Mouse (Mus musculus): ENCODE measurements around the gene Smc2. TPM values are rescaled to one million over a fixed set of nuclear protein-coding genes. Genes with fewer than 3 reads are reported as not detected.
"Not testable (repeated sequence)": the region's sequence is repeated elsewhere in the genome, so short reads cannot be mapped to it uniquely, and the experiment has no call there.

The Smc2 gene
- polyA plus RNA-seq (2016; fragmentation: Nextera tagmentation; extraction: Ambion mirVana): 204 and 209 TPM in 2 replicates

DNA sequence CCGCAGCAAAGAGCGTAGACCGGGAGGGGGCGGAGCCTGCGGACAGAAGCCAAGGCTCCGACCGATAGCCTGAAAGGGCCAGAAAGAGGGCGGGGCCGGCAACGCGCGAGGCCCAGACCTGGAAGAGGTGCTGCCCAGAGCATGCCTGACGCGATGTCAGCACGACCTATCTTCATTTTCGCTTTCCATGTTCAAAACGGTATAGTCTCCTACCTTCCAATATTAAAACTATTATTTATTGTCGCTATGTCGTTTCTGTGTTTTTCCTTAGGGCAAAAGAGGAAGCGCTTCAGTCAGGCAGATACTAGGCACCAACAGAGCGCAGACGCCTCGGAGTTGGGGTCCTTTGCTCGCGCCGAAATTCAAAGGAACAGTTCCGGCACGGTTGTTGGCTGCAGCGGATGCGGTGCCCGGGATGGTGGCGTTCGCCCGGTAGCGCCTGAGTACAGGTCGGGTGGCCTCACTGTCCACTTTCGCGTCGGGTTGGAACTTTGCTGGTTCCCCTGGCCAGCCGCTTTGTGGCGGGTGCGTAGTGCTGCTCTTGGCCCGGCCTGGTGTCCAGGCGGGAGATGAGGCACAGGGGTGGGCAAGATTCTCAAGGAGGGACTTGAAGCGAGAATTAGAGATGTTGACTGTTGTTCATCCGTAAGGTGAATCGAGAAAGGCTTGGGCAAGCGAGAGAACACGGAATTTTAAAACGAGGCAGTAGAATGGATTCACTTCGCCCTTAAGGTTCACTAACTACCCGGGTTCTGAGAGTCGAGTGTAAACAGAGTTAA, at the start of gene Smc2:
TSS of gene Smc2 (plus strand) at position 358 of the 779 bp plus-strand sequence.
- peak; percentile 92 for DNase-seq (ENCODE audit: low spot score)
- Histone ChIP-seq H3K9me3 (replicated peaks) (no peaks in the 10 kb centered on the region), H3K4me3 (peak within 1 kb of the TSS; percentile 84), H3K4me1 (peaks cover 5% of the 10 kb centered on the region), H3K27me3 (ENCODE audit: low read depth, poor library complexity, severe bottlenecking) (no peaks in the 10 kb centered on the region), H3K36me3 (peaks cover 29% of the 10 kb centered on the region), H3K27ac (replicated peaks) (peak within 1 kb of the TSS; percentile 94)
- under 1% methylated on average over 53 of the region's 53 CpGs for WGBS

DNA sequence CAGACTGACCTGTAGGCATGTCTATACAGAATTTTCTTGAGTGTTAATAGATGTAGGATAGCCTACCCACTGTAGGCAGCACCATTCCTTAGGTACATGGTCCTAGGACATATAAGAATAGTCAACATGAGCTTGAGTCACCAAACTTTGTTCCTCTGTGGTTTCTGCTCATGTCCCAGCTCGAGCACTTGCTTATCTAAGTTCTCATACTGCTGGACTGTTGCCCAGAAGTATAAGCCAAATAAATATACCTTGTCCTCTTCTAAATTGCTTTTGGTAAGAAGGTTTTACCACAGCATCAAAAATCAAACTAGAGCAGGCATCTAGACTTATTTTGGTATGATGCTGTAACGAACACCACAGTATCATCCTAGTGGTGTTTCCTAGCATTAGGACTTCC, 27.5 kb upstream of the Smc2 start:
- no peaks in the 10 kb centered on the region for H3K27me3 ChIP-seq (ENCODE audit: low read depth, poor library complexity, severe bottlenecking)
- no peaks in the 10 kb centered on the region for H3K36me3 ChIP-seq
- H3K4me3 ChIP-seq: no peak overlapping the region
- 87% methylated on average over 2 of the region's 2 CpGs for WGBS
- no peak overlapping the region for H3K27ac ChIP-seq (replicated peaks)
- DNase-seq (ENCODE audit: low spot score): no peak
- peaks cover 4% of the 10 kb centered on the region; the same call in 1 of the 2 replicates for H3K4me1 ChIP-seq
- no peaks in the 10 kb centered on the region for H3K9me3 ChIP-seq (replicated peaks)

DNA sequence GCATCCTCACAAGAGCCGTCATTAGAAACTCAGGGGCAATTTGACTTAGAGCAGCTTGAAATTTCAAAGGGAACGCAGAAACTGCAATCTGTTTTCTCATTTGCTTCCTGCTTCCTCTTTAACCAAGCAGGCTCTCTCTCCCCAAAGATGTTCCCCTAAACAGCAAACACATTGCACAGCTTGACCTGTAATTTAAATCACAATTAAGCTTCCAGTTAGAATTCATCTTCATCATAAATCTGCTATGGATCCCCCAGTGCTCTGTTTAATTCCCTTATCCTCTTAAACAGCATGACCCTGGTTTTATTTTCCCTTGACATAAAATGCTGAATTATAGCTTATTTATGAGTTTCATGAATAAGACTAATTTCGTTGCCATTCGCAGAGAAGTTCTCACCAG, 15.4 kb upstream of the Smc2 start:
- no peak overlapping the region for H3K4me3 ChIP-seq
- H3K4me1 ChIP-seq: peaks cover 3% of the 10 kb centered on the region; the same call in 1 of the 2 replicates
- no peaks in the 10 kb centered on the region for H3K27me3 ChIP-seq (ENCODE audit: low read depth, poor library complexity, severe bottlenecking)
- 81% methylated on average over 4 of the region's 4 CpGs for WGBS
- H3K36me3 ChIP-seq: no peaks in the 10 kb centered on the region
- DNase-seq (ENCODE audit: low spot score): no peak
- no peaks in the 10 kb centered on the region for H3K9me3 ChIP-seq (replicated peaks)
- no peak overlapping the region for H3K27ac ChIP-seq (replicated peaks)

DNA sequence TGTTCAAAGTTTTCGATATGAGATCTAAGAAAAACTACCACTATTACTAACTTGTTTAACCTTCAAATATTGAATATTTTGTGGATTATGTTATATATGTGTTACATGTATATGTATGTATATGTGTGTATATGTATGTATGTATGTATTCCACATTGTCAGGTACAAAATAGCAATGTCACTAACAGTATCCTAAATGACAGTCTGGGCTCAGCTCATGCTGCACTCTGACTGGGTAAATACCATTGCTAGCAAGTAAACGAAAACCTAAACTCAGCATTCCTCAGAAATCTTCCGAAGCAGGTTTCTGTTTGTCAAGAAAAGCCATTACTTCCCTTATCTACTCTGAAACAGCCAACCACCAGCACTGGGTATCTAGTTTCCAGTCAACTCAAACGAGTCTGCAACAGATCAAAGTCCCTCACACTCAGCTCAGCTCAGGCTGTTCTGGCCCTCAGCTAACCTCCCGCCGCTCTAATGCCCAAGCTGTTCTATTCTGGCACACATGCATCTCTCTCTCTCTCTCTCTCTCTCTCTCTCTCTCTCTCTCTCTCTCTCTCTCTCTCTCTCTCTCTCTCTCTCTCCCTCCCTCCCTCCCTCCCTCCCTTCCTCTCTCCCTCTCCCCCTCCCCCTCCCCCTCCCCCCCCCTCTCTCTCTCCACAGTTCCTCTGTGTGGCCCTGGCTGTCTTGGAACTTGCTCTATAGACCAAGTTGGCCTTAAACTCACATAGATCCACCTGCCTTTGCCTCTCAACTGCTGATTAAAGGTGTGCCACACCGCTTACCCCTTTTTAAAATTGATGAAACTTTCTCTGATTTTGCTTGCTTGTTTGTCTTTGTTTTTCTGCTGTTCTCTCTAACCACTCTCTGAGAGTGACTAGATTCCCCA, 9.5 kb upstream of the Smc2 start:
- peak; percentile 26 for DNase-seq (ENCODE audit: low spot score)
- Histone ChIP-seq H3K4me3 (no peak overlapping the region), H3K4me1 (peaks cover 15% of the 10 kb centered on the region; the same call in 1 of the 2 replicates), H3K9me3 (replicated peaks) (no peaks in the 10 kb centered on the region), H3K27ac (replicated peaks) (no peak overlapping the region; the same call in 1 of the 2 replicates), H3K36me3 (no peaks in the 10 kb centered on the region), H3K27me3 (ENCODE audit: low read depth, poor library complexity, severe bottlenecking) (no peaks in the 10 kb centered on the region)
- WGBS: 50% methylated on average over 7 of the region's 7 CpGs

DNA sequence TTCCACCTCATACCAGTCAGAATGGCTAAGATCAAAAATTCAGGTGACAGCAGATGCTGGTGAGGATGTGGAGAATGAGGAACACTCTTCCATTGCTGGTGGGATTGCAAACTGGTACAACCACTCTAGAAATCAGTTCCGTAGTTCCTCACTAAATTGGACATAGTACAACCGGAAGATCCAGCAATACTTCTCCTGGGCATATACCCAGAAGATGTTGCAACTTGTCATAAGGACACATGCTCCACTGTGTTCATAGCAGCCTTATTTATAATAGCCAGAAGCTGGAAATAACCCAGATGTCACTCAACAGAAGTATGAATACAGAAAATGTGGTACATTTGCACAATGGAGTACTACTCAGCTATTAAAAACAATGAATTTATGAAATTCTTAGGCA, 3.5 kb upstream of the Smc2 start:
- 95% methylated on average over 2 of the region's 2 CpGs for WGBS
- not testable (repeated sequence) for H3K9me3 ChIP-seq (replicated peaks); H3K4me3 ChIP-seq; H3K27ac ChIP-seq (replicated peaks); H3K36me3 ChIP-seq; H3K27me3 ChIP-seq (ENCODE audit: low read depth, poor library complexity, severe bottlenecking); DNase-seq (ENCODE audit: low spot score); H3K4me1 ChIP-seq

DNA sequence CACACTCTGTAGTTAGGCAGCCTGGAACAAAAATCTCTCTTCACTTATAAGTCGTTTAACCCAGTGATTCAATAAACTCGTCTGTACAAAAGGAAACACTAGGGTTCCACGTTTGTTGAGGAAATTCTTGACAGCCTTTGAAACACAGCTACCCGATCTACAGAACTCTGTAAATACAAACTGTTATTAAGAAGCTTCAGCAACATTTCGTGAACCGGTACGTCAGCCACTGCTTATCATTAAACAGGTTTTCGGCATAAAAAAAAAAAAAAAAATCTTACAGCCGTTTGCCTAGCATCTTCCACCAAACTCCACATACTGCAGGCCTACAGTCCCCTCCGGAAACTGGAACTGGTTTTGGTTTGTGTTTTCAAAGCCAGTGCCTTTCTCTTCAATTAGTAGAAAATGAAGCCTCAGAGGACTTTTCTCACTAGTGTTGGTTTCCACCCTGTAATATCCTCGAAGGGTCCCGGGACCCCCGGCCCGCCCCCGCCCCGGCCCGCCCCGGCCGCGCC, 615 bp upstream of the Smc2 start:
- Histone ChIP-seq H3K27ac (replicated peaks) (peak overlapping the region; percentile 94), H3K4me1 (peaks cover 5% of the 10 kb centered on the region), H3K27me3 (ENCODE audit: low read depth, poor library complexity, severe bottlenecking) (no peaks in the 10 kb centered on the region), H3K9me3 (replicated peaks) (no peaks in the 10 kb centered on the region), H3K36me3 (peaks cover 22% of the 10 kb centered on the region), H3K4me3 (peak overlapping the region; percentile 84)
- 2% methylated on average over 20 of the region's 20 CpGs for WGBS
- no peak for DNase-seq (ENCODE audit: low spot score)

DNA sequence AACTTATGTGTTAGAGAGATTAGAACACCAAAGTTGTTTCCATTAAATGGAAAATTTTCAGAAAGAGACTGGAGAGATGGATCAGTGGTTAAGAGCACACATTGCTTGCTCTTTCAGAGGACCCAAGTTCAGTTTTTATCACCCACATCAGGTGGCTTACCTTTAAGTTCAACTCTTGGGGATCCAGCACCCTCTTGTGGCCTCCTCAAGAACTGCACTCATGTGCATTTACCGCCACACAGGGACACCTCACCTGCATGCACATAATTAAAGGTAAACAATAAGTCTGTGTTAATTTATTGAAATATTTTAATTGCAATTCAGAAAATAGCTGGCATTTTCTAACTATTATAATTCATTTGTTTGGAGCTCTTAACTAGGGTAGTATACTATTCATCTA, 20.7 kb downstream of the Smc2 start:
- Histone ChIP-seq H3K9me3 (replicated peaks) (0 out of 2 replicates have a peak, but pooled peaks cover 4% of the 10 kb centered on the region), H3K4me3 (no peak overlapping the region), H3K27me3 (ENCODE audit: low read depth, poor library complexity, severe bottlenecking) (no peaks in the 10 kb centered on the region), H3K36me3 (peaks cover 96% of the 10 kb centered on the region), H3K4me1 (no peaks in the 10 kb centered on the region), H3K27ac (replicated peaks) (no peak overlapping the region)
- no peak for DNase-seq (ENCODE audit: low spot score)
- 100% methylated on average over 1 of the region's 1 CpGs for WGBS

DNA sequence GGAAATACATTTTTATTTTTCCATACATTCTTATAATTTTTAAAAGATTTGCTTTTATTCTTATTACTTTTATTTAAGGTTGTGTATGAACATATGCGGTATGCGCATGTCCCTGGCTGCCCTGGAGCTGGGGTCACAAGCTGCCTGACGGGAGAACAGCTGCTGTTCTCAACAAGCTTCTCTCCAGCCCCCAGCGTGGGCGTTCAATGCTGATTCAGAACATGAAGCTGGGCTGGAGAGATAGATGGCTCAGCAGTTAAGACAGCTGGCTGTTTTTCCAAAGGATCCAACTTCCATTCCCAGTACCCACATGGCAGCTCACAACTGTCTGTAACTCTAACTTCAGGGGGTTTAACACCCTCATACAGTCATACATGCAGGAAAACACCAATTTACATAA, 22.3 kb downstream of the Smc2 start:
- DNase-seq (ENCODE audit: low spot score): no peak
- Histone ChIP-seq H3K27ac (replicated peaks) (no peak overlapping the region), H3K4me1 (no peaks in the 10 kb centered on the region), H3K36me3 (peaks cover 95% of the 10 kb centered on the region), H3K9me3 (replicated peaks) (0 out of 2 replicates have a peak, but pooled peaks cover 4% of the 10 kb centered on the region), H3K27me3 (ENCODE audit: low read depth, poor library complexity, severe bottlenecking) (no peaks in the 10 kb centered on the region), H3K4me3 (no peak overlapping the region)
- WGBS: 93% methylated on average over 5 of the region's 5 CpGs

DNA sequence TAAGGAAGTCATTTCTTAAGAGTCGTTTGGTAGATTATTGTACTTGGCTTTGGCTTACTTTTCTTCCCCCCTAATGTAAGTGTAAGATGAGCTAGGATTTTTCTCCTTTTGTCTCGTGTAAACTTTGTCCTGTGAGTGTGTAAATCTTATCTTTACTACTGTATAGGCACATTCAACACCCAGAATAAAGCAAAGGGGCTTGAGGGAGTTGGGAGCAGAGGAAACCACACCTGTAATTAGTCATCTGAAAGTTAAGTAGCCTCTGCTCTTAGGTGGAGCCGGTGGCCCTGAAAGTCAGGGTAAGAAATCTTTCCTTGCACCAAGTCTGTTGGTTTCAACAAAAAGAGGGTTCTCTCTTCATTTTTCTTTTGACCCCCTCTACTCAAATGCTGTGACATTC, 34.4 kb downstream of the Smc2 start:
- Histone ChIP-seq H3K27ac (replicated peaks) (no peak overlapping the region), H3K9me3 (replicated peaks) (no peaks in the 10 kb centered on the region), H3K36me3 (peaks cover 98% of the 10 kb centered on the region), H3K27me3 (ENCODE audit: low read depth, poor library complexity, severe bottlenecking) (no peaks in the 10 kb centered on the region), H3K4me3 (no peak overlapping the region), H3K4me1 (no peaks in the 10 kb centered on the region)
- DNase-seq (ENCODE audit: low spot score): no peak
- 90% methylated on average over 3 of the region's 3 CpGs for WGBS

DNA sequence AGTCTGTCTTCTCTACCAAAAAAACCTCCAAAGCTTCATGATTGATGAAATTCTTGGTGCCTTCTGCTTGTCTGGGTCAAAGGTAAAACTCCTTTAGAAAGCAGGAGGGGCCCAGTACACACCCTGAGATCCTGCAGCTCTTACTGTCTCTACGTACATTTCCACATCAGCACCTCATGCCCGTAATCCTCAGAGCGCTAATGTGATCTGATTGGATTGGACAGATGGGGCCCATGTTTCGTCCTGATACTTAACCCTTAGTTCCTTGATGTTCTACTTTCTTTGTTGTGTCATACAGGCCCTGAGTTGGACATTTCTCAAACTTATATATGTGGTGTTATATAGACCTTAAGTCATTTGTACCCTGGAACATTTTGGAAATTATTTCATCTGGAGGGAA, 48.4 kb downstream of the Smc2 start:
- Histone ChIP-seq H3K27me3 (ENCODE audit: low read depth, poor library complexity, severe bottlenecking) (no peaks in the 10 kb centered on the region), H3K36me3 (peaks cover 63% of the 10 kb centered on the region), H3K4me3 (no peak overlapping the region), H3K27ac (replicated peaks) (no peak overlapping the region), H3K4me1 (no peaks in the 10 kb centered on the region), H3K9me3 (replicated peaks) (no peaks in the 10 kb centered on the region)
- 88% methylated on average over 4 of the region's 4 CpGs for WGBS
- no peak for DNase-seq (ENCODE audit: low spot score)

DNA sequence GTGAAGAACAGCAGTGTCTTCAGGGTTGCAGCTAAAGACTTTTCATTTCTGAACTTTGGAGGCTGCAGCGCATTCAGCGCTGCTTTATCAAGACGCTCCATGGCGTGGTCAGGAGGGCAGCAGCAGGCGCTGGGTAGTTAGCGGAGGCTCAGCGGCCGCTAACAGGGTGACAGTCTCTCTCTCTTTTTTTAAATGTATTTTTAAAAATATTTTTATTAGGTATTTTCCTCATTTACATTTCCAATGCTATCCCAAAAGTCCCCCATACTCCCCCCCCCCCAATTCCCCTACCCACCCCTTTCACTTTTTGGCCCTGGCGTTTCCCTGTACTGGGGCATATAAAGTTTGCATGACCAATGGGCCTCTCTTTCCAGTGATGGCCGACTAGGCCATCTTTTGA, 58.1 kb downstream of the Smc2 start, which contains the start of gene Vma21-ps:
TSS of gene Vma21-ps (minus strand) at position 101 of the 400 bp plus-strand sequence.
- not testable (repeated sequence) for H3K27ac ChIP-seq (replicated peaks); DNase-seq (ENCODE audit: low spot score); H3K4me3 ChIP-seq; H3K36me3 ChIP-seq; H3K27me3 ChIP-seq (ENCODE audit: low read depth, poor library complexity, severe bottlenecking); H3K4me1 ChIP-seq; H3K9me3 ChIP-seq (replicated peaks)
- 95% methylated on average over 10 of the region's 10 CpGs for WGBS

DNA sequence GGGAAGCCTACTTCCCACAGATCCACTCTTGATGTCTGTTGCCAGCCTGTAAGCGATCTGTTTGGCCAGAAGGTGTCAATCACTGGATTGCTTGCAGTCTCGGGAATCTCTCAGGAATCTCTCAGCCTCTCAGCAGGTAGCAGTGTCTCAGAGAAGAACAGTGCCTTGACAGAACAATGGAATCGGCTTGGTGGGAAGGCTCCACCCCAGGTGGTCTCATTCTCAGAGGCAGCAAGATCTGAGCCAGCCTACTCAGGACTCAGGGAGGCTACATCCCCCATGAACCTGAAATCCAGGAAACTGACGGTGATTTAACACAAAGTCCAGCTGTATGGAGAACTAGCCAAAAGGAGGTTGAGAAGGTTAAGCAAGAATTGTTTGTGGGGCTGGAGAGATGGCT, 78.5 kb downstream of the Smc2 start:
- Histone ChIP-seq H3K9me3 (replicated peaks) (no peaks in the 10 kb centered on the region), H3K4me1 (peaks cover 5% of the 10 kb centered on the region), H3K27me3 (ENCODE audit: low read depth, poor library complexity, severe bottlenecking) (no peaks in the 10 kb centered on the region), H3K27ac (replicated peaks) (no peak overlapping the region), H3K36me3 (no peaks in the 10 kb centered on the region), H3K4me3 (no peak overlapping the region)
- peak; percentile 17 for DNase-seq (ENCODE audit: low spot score)
- WGBS: 6% methylated on average over 4 of the region's 4 CpGs

All from midbrain, embryonic 10.5 days (tissue).